Mouse (Mus musculus): Measurements from ENCODE around the gene Slc25a45. TPM values are rescaled to one million over a fixed set of nuclear protein-coding genes. Genes with fewer than 3 reads are reported as not detected.

Slc25a45 gene
- polyA plus RNA-seq, 1 experiment from 2014 or later: 1.0 TPM

GRCm38 (mm10) chr19:5849843-5850527 is 27.6 kb upstream of the Slc25a45 start:
- H3K4me1 ChIP-seq (replicated peaks; ENCODE audit: control insufficient read depth, insufficient read depth, low read length): peaks cover 24% of the 10 kb centered on the region
- no peaks in the 10 kb centered on the region for H3K27me3 ChIP-seq (ENCODE audit: control insufficient read depth, insufficient read depth, low read length)
- 0 out of 2 replicates have a peak overlapping the region, but pooled peaks have one; percentile 1 for H3K27ac ChIP-seq (ENCODE audit: low read depth, low read length)
- WGBS: 33% methylated on average over 11 of the region's 11 CpGs
- H3K4me3 ChIP-seq (ENCODE audit: low read depth, low read length): no peak overlapping the region
- H3K9me3 ChIP-seq (ENCODE audit: control insufficient read depth, low read length): no peaks in the 10 kb centered on the region
- no peak overlapping the region; the same call in 1 of the 2 replicates for H3K4me2 ChIP-seq (replicated peaks; ENCODE audit: low read depth, low read length)
- H3K36me3 ChIP-seq (ENCODE audit: control insufficient read depth, insufficient read depth, low read length): 0 out of 2 replicates have a peak, but pooled peaks cover 2% of the 10 kb centered on the region
- peak; percentile 10; the same call in 1 of the 2 replicates for ATAC-seq (ENCODE audit: low FRiP score)
- H3K9ac ChIP-seq (ENCODE audit: low read depth, low read length): no peak overlapping the region
- peak; percentile 92 for DNase-seq (ENCODE audit: low spot score)

GRCm38 (mm10) chr19:5850860-5851259 is 26.7 kb upstream of the Slc25a45 start:
- Histone ChIP-seq H3K9me3 (ENCODE audit: control insufficient read depth, low read length) (no peaks in the 10 kb centered on the region), H3K4me2 (replicated peaks; ENCODE audit: low read depth, low read length) (no peak overlapping the region), H3K4me3 (ENCODE audit: low read depth, low read length) (no peak overlapping the region), H3K9ac (ENCODE audit: low read depth, low read length) (no peak overlapping the region), H3K36me3 (ENCODE audit: control insufficient read depth, insufficient read depth, low read length) (0 out of 2 replicates have a peak, but pooled peaks cover 4% of the 10 kb centered on the region), H3K27me3 (ENCODE audit: control insufficient read depth, insufficient read depth, low read length) (no peaks in the 10 kb centered on the region), H3K27ac (ENCODE audit: low read depth, low read length) (no peak overlapping the region), H3K4me1 (replicated peaks; ENCODE audit: control insufficient read depth, insufficient read depth, low read length) (peaks cover 21% of the 10 kb centered on the region)
- 87% methylated on average over 3 of the region's 3 CpGs for WGBS
- ATAC-seq (ENCODE audit: low FRiP score) (no peak), DNase-seq (ENCODE audit: low spot score) (no peak)

GRCm38 (mm10) chr19:5851481-5851971 is 26.1 kb upstream of the Slc25a45 start:
- no peak for ATAC-seq (ENCODE audit: low FRiP score)

GRCm38 (mm10) chr19:5852035-5852722 is 25.4 kb upstream of the Slc25a45 start:
- no peaks in the 10 kb centered on the region for H3K27me3 ChIP-seq (ENCODE audit: control insufficient read depth, insufficient read depth, low read length)
- H3K9me3 ChIP-seq (ENCODE audit: control insufficient read depth, low read length): no peaks in the 10 kb centered on the region
- DNase-seq (ENCODE audit: low spot score) (no peak), ATAC-seq (ENCODE audit: low FRiP score) (no peak)
- no peak overlapping the region for H3K9ac ChIP-seq (ENCODE audit: low read depth, low read length)
- no peak overlapping the region for H3K4me3 ChIP-seq (ENCODE audit: low read depth, low read length)
- peaks cover 18% of the 10 kb centered on the region for H3K4me1 ChIP-seq (replicated peaks; ENCODE audit: control insufficient read depth, insufficient read depth, low read length)
- H3K4me2 ChIP-seq (replicated peaks; ENCODE audit: low read depth, low read length): no peak overlapping the region
- H3K27ac ChIP-seq (ENCODE audit: low read depth, low read length): no peak overlapping the region
- 0 out of 2 replicates have a peak, but pooled peaks cover 4% of the 10 kb centered on the region for H3K36me3 ChIP-seq (ENCODE audit: control insufficient read depth, insufficient read depth, low read length)
- 90% methylated on average over 12 of the region's 12 CpGs for WGBS

More at GRCm38 (mm10) chr19:5851481-5851971, 26.1 kb upstream of the Slc25a45 start:
- H3K9ac ChIP-seq (ENCODE audit: low read depth, low read length): peak overlapping the region; percentile 12; the same call in 1 of the 2 replicates
- no peak overlapping the region for H3K4me2 ChIP-seq (replicated peaks; ENCODE audit: low read depth, low read length)
- H3K27me3 ChIP-seq (ENCODE audit: control insufficient read depth, insufficient read depth, low read length): no peaks in the 10 kb centered on the region
- H3K4me3 ChIP-seq (ENCODE audit: low read depth, low read length): no peak overlapping the region
- H3K27ac ChIP-seq (ENCODE audit: low read depth, low read length): no peak overlapping the region
- peaks cover 21% of the 10 kb centered on the region for H3K4me1 ChIP-seq (replicated peaks; ENCODE audit: control insufficient read depth, insufficient read depth, low read length)
- no peaks in the 10 kb centered on the region for H3K9me3 ChIP-seq (ENCODE audit: control insufficient read depth, low read length)
- no peak for DNase-seq (ENCODE audit: low spot score)
- 0 out of 2 replicates have a peak, but pooled peaks cover 4% of the 10 kb centered on the region for H3K36me3 ChIP-seq (ENCODE audit: control insufficient read depth, insufficient read depth, low read length)
- 78% methylated on average over 5 of the region's 5 CpGs for WGBS

GRCm38 (mm10) chr19:5856604-5857003 is 21.0 kb upstream of the Slc25a45 start:
- Histone ChIP-seq H3K4me2 (replicated peaks; ENCODE audit: low read depth, low read length) (no peak overlapping the region), H3K4me3 (ENCODE audit: low read depth, low read length) (no peak overlapping the region), H3K9me3 (ENCODE audit: control insufficient read depth, low read length) (no peaks in the 10 kb centered on the region), H3K27ac (ENCODE audit: low read depth, low read length) (no peak overlapping the region), H3K9ac (ENCODE audit: low read depth, low read length) (no peak overlapping the region), H3K27me3 (ENCODE audit: control insufficient read depth, insufficient read depth, low read length) (no peaks in the 10 kb centered on the region), H3K36me3 (ENCODE audit: control insufficient read depth, insufficient read depth, low read length) (peaks cover 12% of the 10 kb centered on the region; the same call in 1 of the 2 replicates), H3K4me1 (replicated peaks; ENCODE audit: control insufficient read depth, insufficient read depth, low read length) (no peaks in the 10 kb centered on the region)
- DNase-seq (ENCODE audit: low spot score) (no peak), ATAC-seq (ENCODE audit: low FRiP score) (no peak)
- WGBS: 78% methylated on average over 9 of the region's 9 CpGs

- no peaks in the 10 kb centered on the region for H3K9me3 ChIP-seq (ENCODE audit: control insufficient read depth, low read length)
- H3K9ac ChIP-seq (ENCODE audit: low read depth, low read length): no peak overlapping the region
- no peak overlapping the region for H3K27ac ChIP-seq (ENCODE audit: low read depth, low read length)
- DNase-seq (ENCODE audit: low spot score): no peak
- H3K27me3 ChIP-seq (ENCODE audit: control insufficient read depth, insufficient read depth, low read length): no peaks in the 10 kb centered on the region
- peaks cover 24% of the 10 kb centered on the region for H3K36me3 ChIP-seq (ENCODE audit: control insufficient read depth, insufficient read depth, low read length)
- no peak overlapping the region for H3K4me2 ChIP-seq (replicated peaks; ENCODE audit: low read depth, low read length)
- H3K4me1 ChIP-seq (replicated peaks; ENCODE audit: control insufficient read depth, insufficient read depth, low read length): no peaks in the 10 kb centered on the region
- 93% methylated on average over 14 of the region's 14 CpGs for WGBS
- no peak for ATAC-seq (ENCODE audit: low FRiP score)
- no peak overlapping the region for H3K4me3 ChIP-seq (ENCODE audit: low read depth, low read length)
Observed at GRCm38 (mm10) chr19:5862335-5863085, 15.1 kb upstream of the Slc25a45 start.

- Histone ChIP-seq H3K4me1 (replicated peaks; ENCODE audit: control insufficient read depth, insufficient read depth, low read length) (no peaks in the 10 kb centered on the region), H3K27me3 (ENCODE audit: control insufficient read depth, insufficient read depth, low read length) (no peaks in the 10 kb centered on the region), H3K9ac (ENCODE audit: low read depth, low read length) (no peak overlapping the region), H3K36me3 (ENCODE audit: control insufficient read depth, insufficient read depth, low read length) (peaks cover 22% of the 10 kb centered on the region), H3K4me2 (replicated peaks; ENCODE audit: low read depth, low read length) (no peak overlapping the region), H3K4me3 (ENCODE audit: low read depth, low read length) (no peak overlapping the region), H3K9me3 (ENCODE audit: control insufficient read depth, low read length) (no peaks in the 10 kb centered on the region), H3K27ac (ENCODE audit: low read depth, low read length) (no peak overlapping the region)
- ATAC-seq (ENCODE audit: low FRiP score) (no peak), DNase-seq (ENCODE audit: low spot score) (no peak)
- 93% methylated on average over 5 of the region's 5 CpGs for WGBS
Observed at GRCm38 (mm10) chr19:5863776-5864175, 13.8 kb upstream of the Slc25a45 start.

GRCm38 (mm10) chr19:5864710-5865398 is 12.8 kb upstream of the Slc25a45 start:
- WGBS: 93% methylated on average over 20 of the region's 20 CpGs
- DNase-seq (ENCODE audit: low spot score) (no peak), ATAC-seq (ENCODE audit: low FRiP score) (no peak)
- H3K9ac ChIP-seq (ENCODE audit: low read depth, low read length): no peak overlapping the region
- H3K4me3 ChIP-seq (ENCODE audit: low read depth, low read length): no peak overlapping the region
- no peaks in the 10 kb centered on the region for H3K27me3 ChIP-seq (ENCODE audit: control insufficient read depth, insufficient read depth, low read length)
- no peak overlapping the region for H3K4me2 ChIP-seq (replicated peaks; ENCODE audit: low read depth, low read length)
- peaks cover 22% of the 10 kb centered on the region for H3K36me3 ChIP-seq (ENCODE audit: control insufficient read depth, insufficient read depth, low read length)
- no peaks in the 10 kb centered on the region for H3K9me3 ChIP-seq (ENCODE audit: control insufficient read depth, low read length)
- H3K4me1 ChIP-seq (replicated peaks; ENCODE audit: control insufficient read depth, insufficient read depth, low read length): no peaks in the 10 kb centered on the region
- no peak overlapping the region for H3K27ac ChIP-seq (ENCODE audit: low read depth, low read length)
